Comparison of ENCODE assay signal across 9 mouse cellular contexts in the genomic region with DNA sequence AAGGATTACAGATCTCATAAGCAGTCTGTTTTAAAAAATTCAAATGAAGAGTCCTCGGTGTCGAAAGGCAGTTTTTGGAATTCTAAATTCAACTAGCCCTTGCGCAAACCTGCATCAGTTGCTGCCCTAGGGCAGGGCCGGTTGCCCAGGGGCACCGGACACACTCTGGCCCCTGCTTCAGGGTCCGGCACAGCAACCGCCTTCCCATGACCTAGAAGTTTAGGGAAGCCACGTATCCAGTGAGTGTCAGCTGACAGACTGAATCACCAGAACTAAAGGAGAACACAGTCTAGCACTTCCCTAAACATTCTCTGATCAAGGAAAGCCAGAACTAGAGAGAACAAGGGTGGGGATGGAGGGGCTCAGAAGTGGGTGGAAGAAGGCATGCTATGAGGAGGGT. TPM values are rescaled to one million over a fixed set of nuclear protein-coding genes. Genes with fewer than 3 reads are reported as not detected.
DNase-seq lines count a peak whose midpoint lies in the region; ATAC-seq and TF ChIP-seq lines count a peak whose summit lies in the region.
"Had no signal": no experiment of that assay in that cellular context is flagged by ENCODE, and none has a peak within 500 bp of the region (broad histone marks: within the 10 kb centered on the region; RNA-seq: fewer than 3 reads in every experiment).

No protein-coding gene starts in this region.

- H3K9me3 ChIP-seq in forebrain, embryonic 11.5 days (ENCODE audit: control insufficient read depth, low read length) = no peaks in the 10 kb centered on the region
- no peaks in the 10 kb centered on the region for H3K9me3 ChIP-seq in hindbrain, embryonic 13.5 days
- H3K9me3 ChIP-seq in neural tube, embryonic 12.5 days = no peaks in the 10 kb centered on the region

- DNase-seq in layer of hippocampus, adult 9-11 months = peak; percentile 23
- DNase-seq in layer of hippocampus, adult 8-10 months (ENCODE audit: low spot score in 2 of 2) = no peak
- DNase-seq in adrenal gland, adult 18-20 months (ENCODE audit: low spot score in 2 of 2) = peak; percentile 33 to 41
- no peak for DNase-seq in forebrain, embryonic 11.5 days (ENCODE audit: low spot score)
- peak; percentile 42 for DNase-seq in lung, adult 2 months

- no peaks in the 10 kb centered on the region for H3K36me3 ChIP-seq in forebrain, embryonic 11.5 days (ENCODE audit: control insufficient read depth, insufficient read depth, low read length)
- H3K36me3 ChIP-seq in hindbrain, embryonic 13.5 days = no peaks in the 10 kb centered on the region
- no peaks in the 10 kb centered on the region for H3K36me3 ChIP-seq in neural tube, embryonic 12.5 days

- peak; percentile 48; the same call in 1 of the 2 replicates for ATAC-seq in forebrain, embryonic 11.5 days (replicated peaks; ENCODE audit: low FRiP score)
- 0 out of 2 replicates have a peak, but pooled peaks have one; percentile 27 for ATAC-seq in hindbrain, embryonic 13.5 days (ENCODE audit: low FRiP score)
- ATAC-seq in neural tube, embryonic 12.5 days (ENCODE audit: low FRiP score, low read depth) = peak; percentile 57; the same call in 1 of the 2 replicates
- ATAC-seq in erythroid progenitor cell, adult 5-6 weeks (replicated peaks; ENCODE audit: low FRiP score, poor library complexity, severe bottlenecking) = no peak

- H3K4me1 ChIP-seq in forebrain, embryonic 11.5 days (replicated peaks; ENCODE audit: control insufficient read depth, insufficient read depth, low read length) = no peaks in the 10 kb centered on the region
- peaks cover 13% of the 10 kb centered on the region for H3K4me1 ChIP-seq in hindbrain, embryonic 13.5 days (replicated peaks)
- peaks cover 4% of the 10 kb centered on the region; the same call in 1 of the 2 replicates for H3K4me1 ChIP-seq in lung, adult 2 months (ENCODE audit: control insufficient read depth, insufficient read depth, low read length)
- H3K4me1 ChIP-seq in neural tube, embryonic 12.5 days = 0 out of 2 replicates have a peak, but pooled peaks cover 4% of the 10 kb centered on the region

- H3K4me3 ChIP-seq in forebrain, embryonic 11.5 days (ENCODE audit: low read depth, low read length) = peak overlapping the region; percentile 62
- H3K4me3 ChIP-seq in hindbrain, embryonic 13.5 days = peak overlapping the region; percentile 62
- H3K4me3 ChIP-seq in lung, adult 2 months (replicated peaks; ENCODE audit: extremely low read depth, low read depth, low read length) = peak overlapping the region; percentile 89
- H3K4me3 ChIP-seq in neural tube, embryonic 12.5 days = peak overlapping the region; percentile 52

- no peak for TF ChIP-seq POLR2A in lung, adult 2 months (IDR thresholded peaks at IDR 0.05; ENCODE audit: borderline replicate concordance, extremely low read depth, low read depth, low read length)

- no peak overlapping the region for H3K27ac ChIP-seq in forebrain, embryonic 11.5 days (ENCODE audit: low read depth, low read length)
- no peak overlapping the region for H3K27ac ChIP-seq in hindbrain, embryonic 13.5 days
- no peak overlapping the region for H3K27ac ChIP-seq in neural tube, embryonic 12.5 days

- TF ChIP-seq CTCF in lung, adult 2 months (IDR thresholded peaks at IDR 0.05; ENCODE audit: insufficient read depth, low read length) = no peak

- WGBS in forebrain, embryonic 11.5 days = 3% methylated on average over 8 of the region's 8 CpGs
- WGBS in hindbrain, embryonic 13.5 days = 4% methylated on average over 8 of the region's 8 CpGs
- 1% methylated on average over 8 of the region's 8 CpGs for WGBS in lung, adult 2 months
- 5% methylated on average over 8 of the region's 8 CpGs for WGBS in neural tube, embryonic 12.5 days

- peaks cover 2% of the 10 kb centered on the region; the same call in 1 of the 2 replicates for H3K27me3 ChIP-seq in forebrain, embryonic 11.5 days (ENCODE audit: control insufficient read depth, insufficient read depth, low read length)
- peaks cover 22% of the 10 kb centered on the region; the same call in 1 of the 2 replicates for H3K27me3 ChIP-seq in hindbrain, embryonic 13.5 days
- H3K27me3 ChIP-seq in neural tube, embryonic 12.5 days (replicated peaks) = no peaks in the 10 kb centered on the region

- H3K4me2 ChIP-seq in forebrain, embryonic 11.5 days (ENCODE audit: low read depth, low read length, severe bottlenecking) = peak overlapping the region; percentile 91
- H3K4me2 ChIP-seq in hindbrain, embryonic 13.5 days = peak overlapping the region; percentile 97
- peak overlapping the region; percentile 88 for H3K4me2 ChIP-seq in neural tube, embryonic 12.5 days (replicated peaks)

- H3K9ac ChIP-seq in forebrain, embryonic 11.5 days (ENCODE audit: low read length) = peak overlapping the region; percentile 67
- peak overlapping the region; percentile 71 for H3K9ac ChIP-seq in hindbrain, embryonic 13.5 days
- 0 out of 2 replicates have a peak overlapping the region, but pooled peaks have one; percentile 53 for H3K9ac ChIP-seq in neural tube, embryonic 12.5 days

RNA-seq across cellular contexts. Expression of a gene that starts 0.5 kb away (rescaled TPM):
- total RNA-seq in layer of hippocampus, adult 8-10 months (2022) = 10 to 100 TPM in 2 of 4 experiments, 1 to 10 TPM in 2; 6.2 to 14.2 (median 8.7) TPM
- total RNA-seq in adrenal gland, adult 18-20 months (2021) = 10 to 100 TPM; 23.5 to 23.7 TPM
- polyA plus RNA-seq in forebrain, embryonic 11.5 days (2014; fragmentation: Nextera tagmentation; extraction: Ambion mirVana) = 0.69 and 1.6 TPM in 2 replicates
- 1.5 and 1.8 TPM in 2 replicates for polyA plus RNA-seq in hindbrain, embryonic 13.5 days (2015; fragmentation: Nextera tagmentation; extraction: Ambion mirVana)
- 7.4 and 9.7 TPM in 2 replicates for polyA plus RNA-seq in lung, adult 2 months (2012; rRNA removed)
- polyA plus RNA-seq in neural tube, embryonic 12.5 days (2016; fragmentation: Nextera tagmentation; extraction: Ambion mirVana) = 0.98 and 1.2 TPM in 2 replicates
- total RNA-seq in erythroid progenitor cell, adult 5-6 weeks (2015; ENCODE audit: low replicate concordance) = 1.3 and 2.5 TPM in 2 replicates
- 0.91 and 1.5 TPM in 2 replicates for total RNA-seq in erythroid progenitor cell, adult 5-6 weeks (2017; ENCODE audit: low replicate concordance)

RNA-seq across cellular contexts. Expression of a gene that starts 25.2 kb away (rescaled TPM):
- total RNA-seq in layer of hippocampus, adult 8-10 months (2022) = under 1 TPM in 1 of 4 experiments, not detected in 3; 0.28 TPM
- total RNA-seq in adrenal gland, adult 18-20 months (2021) = not detected
- polyA plus RNA-seq in forebrain, embryonic 11.5 days (2014; fragmentation: Nextera tagmentation; extraction: Ambion mirVana) = not detected in 2 replicates
- not detected in 2 replicates for polyA plus RNA-seq in hindbrain, embryonic 13.5 days (2015; fragmentation: Nextera tagmentation; extraction: Ambion mirVana)
- 0.11 TPM in 1 of 2 replicates, not detected in the other for polyA plus RNA-seq in lung, adult 2 months (2012; rRNA removed)
- not detected in 2 replicates for polyA plus RNA-seq in neural tube, embryonic 12.5 days (2016; fragmentation: Nextera tagmentation; extraction: Ambion mirVana)
- total RNA-seq in erythroid progenitor cell, adult 5-6 weeks (2015; ENCODE audit: low replicate concordance) = not detected in 2 replicates
- 0.13 TPM in 1 of 2 replicates, not detected in the other for total RNA-seq in erythroid progenitor cell, adult 5-6 weeks (2017; ENCODE audit: low replicate concordance)
- total RNA-seq: layer of hippocampus, postnatal 10 days had no signal

RNA-seq across cellular contexts. Expression of a gene that starts 38.8 kb away (rescaled TPM):
- under 1 TPM in 2 of 4 experiments, not detected in 2; 0.11 to 0.13 TPM for total RNA-seq in layer of hippocampus, adult 8-10 months (2022)
- total RNA-seq in adrenal gland, adult 18-20 months (2021) = not detected
- not detected in 2 replicates for polyA plus RNA-seq in forebrain, embryonic 11.5 days (2014; fragmentation: Nextera tagmentation; extraction: Ambion mirVana)
- polyA plus RNA-seq in hindbrain, embryonic 13.5 days (2015; fragmentation: Nextera tagmentation; extraction: Ambion mirVana) = not detected in 2 replicates
- polyA plus RNA-seq in lung, adult 2 months (2012; rRNA removed) = 0.16 and 0.19 TPM in 2 replicates
- polyA plus RNA-seq in neural tube, embryonic 12.5 days (2016; fragmentation: Nextera tagmentation; extraction: Ambion mirVana) = not detected in 2 replicates
- total RNA-seq in erythroid progenitor cell, adult 5-6 weeks (2015; ENCODE audit: low replicate concordance) = not detected in 2 replicates
- not detected in 2 replicates for total RNA-seq in erythroid progenitor cell, adult 5-6 weeks (2017; ENCODE audit: low replicate concordance)

RNA-seq across cellular contexts. Expression of a gene that starts 48.6 kb away (rescaled TPM):
- total RNA-seq in layer of hippocampus, adult 8-10 months (2022) = 10 to 100 TPM; 11.4 to 16.4 (median 14.7) TPM
- total RNA-seq in adrenal gland, adult 18-20 months (2021) = 10 to 100 TPM in 1 of 2 experiments, 1 to 10 TPM in 1; 9.8 to 12.0 TPM
- 9.5 and 10.0 TPM in 2 replicates for polyA plus RNA-seq in forebrain, embryonic 11.5 days (2014; fragmentation: Nextera tagmentation; extraction: Ambion mirVana)
- polyA plus RNA-seq in hindbrain, embryonic 13.5 days (2015; fragmentation: Nextera tagmentation; extraction: Ambion mirVana) = 6.0 and 6.1 TPM in 2 replicates
- polyA plus RNA-seq in lung, adult 2 months (2012; rRNA removed) = 10.7 and 10.9 TPM in 2 replicates
- polyA plus RNA-seq in neural tube, embryonic 12.5 days (2016; fragmentation: Nextera tagmentation; extraction: Ambion mirVana) = 9.0 and 9.3 TPM in 2 replicates
- total RNA-seq in erythroid progenitor cell, adult 5-6 weeks (2015; ENCODE audit: low replicate concordance) = not detected in 2 replicates
- not detected in 2 replicates for total RNA-seq in erythroid progenitor cell, adult 5-6 weeks (2017; ENCODE audit: low replicate concordance)

Comparison
In these comparisons a context has a peak if more than half of its experiments do, and no peak if none do; other contexts are left out.
1. DNase-seq: peak in layer of hippocampus, adult 9-11 months (single experiment), adrenal gland, adult 18-20 months (2 of 2) and lung, adult 2 months (single experiment); none in layer of hippocampus, adult 8-10 months (0 of 2) and forebrain, embryonic 11.5 days (single experiment).
2. Peak in every context shown above with its lines, with median percentiles within 50 percentile points of each other: H3K4me2 ChIP-seq, H3K4me3 ChIP-seq and H3K9ac ChIP-seq.